ENCODE assay signal across 25 mouse cellular contexts in the genomic region with DNA sequence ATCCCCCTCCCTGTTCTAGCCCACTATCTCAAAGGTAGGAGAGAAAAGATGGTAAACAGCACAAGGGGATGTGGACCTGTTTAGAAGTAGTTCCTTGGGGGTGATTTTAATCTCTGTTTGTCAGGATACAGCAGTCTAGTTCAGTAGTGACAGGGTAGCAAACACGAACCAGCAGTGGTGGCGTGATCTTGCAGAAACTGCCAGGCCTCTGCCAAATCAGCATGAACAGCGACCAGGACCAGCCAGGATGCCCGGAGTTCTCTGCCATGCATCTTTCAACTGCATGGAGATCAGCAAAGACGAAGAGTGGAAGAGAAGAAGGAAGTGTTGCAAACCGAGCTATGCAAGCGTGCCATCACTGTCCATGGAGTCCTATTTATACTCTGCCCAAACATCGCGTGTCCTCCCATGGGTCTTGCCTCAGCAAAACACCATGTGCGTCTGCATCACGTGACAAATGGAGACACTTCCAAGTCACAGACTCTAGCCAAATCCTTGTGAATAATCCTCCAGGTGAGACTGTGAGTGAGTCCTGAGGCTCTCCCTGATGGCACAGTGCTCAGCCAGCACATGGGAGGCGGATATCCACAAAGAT.
A peak's percentile ranks its signal among the peaks of the same experiment; 100 is the strongest.
DNase-seq lines count a peak whose midpoint lies in the region.
"Had no signal": no experiment of that assay in that cellular context is flagged by ENCODE, and none has a peak within 500 bp of the region (broad histone marks: within the 10 kb centered on the region; RNA-seq: fewer than 3 reads in every experiment).

No protein-coding gene starts in this region.

- H3K36me3 ChIP-seq in megakaryocyte, embryonic 14.5 days (replicated peaks; ENCODE audit: low read length) = no peaks in the 10 kb centered on the region
- H3K36me3 ChIP-seq: embryonic facial prominence, embryonic 13.5 days; G1E; heart, embryonic 12.5 days; limb, embryonic 10.5 days; midbrain, embryonic 12.5 days; stomach, embryonic 15.5 days had no signal

- peaks cover 3% of the 10 kb centered on the region for H3K27me3 ChIP-seq in megakaryocyte, embryonic 14.5 days (replicated peaks)
- H3K27me3 ChIP-seq: CH12.LX; embryonic facial prominence, embryonic 13.5 days; heart, embryonic 12.5 days; midbrain, embryonic 12.5 days; stomach, embryonic 15.5 days had no signal

- peak overlapping the region; percentile 73 for H3K4me3 ChIP-seq in megakaryocyte, embryonic 14.5 days (replicated peaks)
- H3K4me3 ChIP-seq: embryonic facial prominence, embryonic 13.5 days; erythroblast, embryonic 14.5 days; gastrocnemius, adult 2 months; heart, embryonic 12.5 days; layer of hippocampus, adult 2 months; limb, embryonic 10.5 days; midbrain, embryonic 12.5 days; stomach, embryonic 15.5 days had no signal

- peak; percentile 22 to 33 for DNase-seq in cerebellum, postnatal 10 days
- DNase-seq in cerebellum, adult 11 months = no peak
- DNase-seq in 3134 (ENCODE audit: extremely low read depth, insufficient read length, low spot score) (peak; percentile 57), MN1 (ENCODE audit: low spot score) (peak; percentile 20)
- no peak for DNase-seq in adrenal gland, postnatal 36 days
- DNase-seq in urinary bladder, postnatal 14 days (ENCODE audit: low spot score) = no peak
- DNase-seq in spleen, adult 18-20 months = no peak
- DNase-seq: adrenal gland, postnatal 14 days; cerebellum, adult 9-11 months; embryo, embryonic 11 days; gastrocnemius, adult 2 months; heart, postnatal 10 days; kidney, postnatal 25 days; liver; right cerebral cortex, postnatal 25 days had no signal

- peaks cover 33% of the 10 kb centered on the region for H3K9me3 ChIP-seq in megakaryocyte, embryonic 14.5 days
- H3K9me3 ChIP-seq: embryonic facial prominence, embryonic 13.5 days; limb, embryonic 10.5 days; stomach, embryonic 15.5 days had no signal

- peaks cover 21% of the 10 kb centered on the region for H3K4me1 ChIP-seq in megakaryocyte, embryonic 14.5 days
- H3K4me1 ChIP-seq: embryonic facial prominence, embryonic 13.5 days; heart, embryonic 12.5 days; limb, embryonic 10.5 days; midbrain, embryonic 12.5 days; stomach, embryonic 15.5 days had no signal

Comparison
In these comparisons a context has a peak if more than half of its experiments do, and no peak if none do; other contexts are left out.
1. DNase-seq: peak in cerebellum, postnatal 10 days (2 of 2), 3134 (single experiment) and MN1 (single experiment); none in cerebellum, adult 11 months (single experiment), adrenal gland, postnatal 36 days (0 of 2), urinary bladder, postnatal 14 days (single experiment) and spleen, adult 18-20 months (0 of 2).